Mouse (Mus musculus) heart, postnatal 4 days (tissue): ENCODE data around the gene Eaf2. TPM values are rescaled to one million over a fixed set of nuclear protein-coding genes. Genes with fewer than 3 reads are reported as not detected.

Experiments used
- DNase-seq: peaks from one replicate; pipeline ENCODE4 v3.0.0; 2021
- total RNA-seq, 2 experiments: library from RNA; stranded (reverse); gene quantifications; 2 replicates each; pipeline ENCODE4 v1.2.3; 2021

Gene Eaf2
- total RNA-seq, 2 experiments from 2014 or later: 1.1 to 1.5 TPM

DNA sequence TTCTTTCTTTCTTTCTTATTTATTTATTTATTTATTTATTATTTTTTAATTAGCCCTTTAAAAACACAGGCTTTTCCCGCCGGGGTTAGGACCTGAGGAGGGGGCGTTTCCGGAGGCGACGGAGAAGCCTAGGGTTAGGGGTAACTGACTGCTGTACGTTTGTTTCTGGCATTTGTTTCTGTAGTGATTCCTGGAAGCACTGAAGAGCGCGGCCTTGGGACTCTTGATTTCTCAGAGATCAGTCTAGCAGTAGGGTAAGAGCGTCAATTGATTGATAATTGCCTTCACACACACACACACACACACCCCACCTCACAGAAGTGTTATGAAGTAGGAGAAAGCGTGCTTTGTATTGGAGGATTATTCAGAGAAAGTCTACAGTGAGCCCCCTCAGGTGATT is 46.0 kb downstream of the Eaf2 start:
- DNase-seq: no peak

DNA sequence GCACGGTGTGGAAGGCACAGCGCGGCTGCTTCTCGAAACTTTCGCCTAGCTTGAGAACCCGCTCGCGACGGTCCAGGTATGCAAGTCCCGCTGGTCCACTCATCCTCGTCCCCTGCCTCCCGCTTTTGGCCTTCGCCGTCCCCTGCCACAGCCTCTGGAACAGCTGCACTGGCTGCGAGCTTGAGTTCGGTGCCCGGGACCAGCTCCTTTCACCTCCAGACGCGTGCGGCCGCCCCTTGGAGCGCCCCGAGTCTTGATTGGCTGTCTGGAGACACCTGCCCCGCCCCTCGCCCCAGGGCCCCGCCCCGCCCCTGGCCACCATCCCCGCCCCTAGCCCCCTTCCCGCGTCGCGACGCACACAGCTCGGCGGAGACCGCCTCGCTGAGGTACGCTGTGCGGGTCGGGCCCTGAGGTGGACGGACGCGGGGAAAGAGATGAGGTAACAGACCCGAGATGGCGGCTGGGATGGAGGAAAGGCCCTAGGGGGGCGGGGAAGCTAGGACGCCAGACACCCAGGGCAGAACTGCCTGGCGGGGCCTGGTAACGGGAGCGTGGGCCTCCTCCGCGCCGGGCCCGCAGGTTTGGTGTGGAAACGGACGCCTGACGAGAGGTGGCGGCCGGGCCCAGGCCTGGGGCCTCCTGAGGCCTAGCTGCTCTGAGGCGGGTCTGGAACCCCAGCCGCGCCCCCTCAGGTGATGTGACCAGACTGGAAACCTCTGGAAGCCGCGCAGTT is 46.6 kb downstream of the Eaf2 start, which contains the start of gene Iqcb1:
Iqcb1 (plus strand) TSS at position 332 of the 733 bp plus-strand sequence.
- peak; percentile 83 for DNase-seq

DNA sequence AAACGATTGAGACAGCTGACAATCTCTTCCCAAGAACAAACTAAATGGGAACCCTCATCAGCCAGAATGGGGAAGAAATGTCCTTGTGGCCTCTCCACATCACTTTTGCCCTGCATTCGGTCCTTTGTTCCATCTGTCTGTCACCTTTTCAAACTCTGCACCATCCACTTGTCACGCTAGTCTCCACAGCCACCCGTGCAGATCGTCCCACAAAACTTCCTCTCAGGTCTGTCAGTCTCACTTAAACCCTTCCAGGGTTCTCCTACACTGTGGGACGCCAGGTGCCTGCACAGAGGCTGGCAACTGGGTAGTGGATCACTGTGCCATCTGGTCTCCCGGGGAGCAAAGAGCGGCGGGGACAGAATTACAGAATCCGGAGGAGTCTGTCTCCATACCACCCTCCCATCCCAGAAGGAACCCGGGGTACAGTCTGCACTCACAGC is 47.2 kb downstream of the Eaf2 start:
- DNase-seq: no peak

DNA sequence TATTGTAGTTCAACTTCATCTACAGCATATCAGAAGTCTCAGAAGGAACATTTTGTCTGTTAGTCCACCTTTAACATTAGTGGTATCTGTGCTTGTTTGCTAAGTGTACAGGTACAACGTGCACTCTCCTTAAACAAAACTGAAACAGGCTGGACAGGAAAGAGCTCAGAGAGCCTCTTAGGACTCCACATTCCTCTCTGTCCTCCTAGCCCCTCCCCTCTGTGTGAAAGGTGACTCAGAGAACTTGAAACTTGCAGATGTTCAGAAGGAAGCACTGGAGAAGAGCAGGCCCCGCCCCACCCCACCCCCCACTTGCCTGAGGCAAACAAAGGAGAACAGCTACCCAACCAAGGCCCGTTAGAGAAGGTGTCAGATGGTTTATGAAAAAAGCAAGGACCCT is 53.3 kb downstream of the Eaf2 start:
- DNase-seq: no peak

DNA sequence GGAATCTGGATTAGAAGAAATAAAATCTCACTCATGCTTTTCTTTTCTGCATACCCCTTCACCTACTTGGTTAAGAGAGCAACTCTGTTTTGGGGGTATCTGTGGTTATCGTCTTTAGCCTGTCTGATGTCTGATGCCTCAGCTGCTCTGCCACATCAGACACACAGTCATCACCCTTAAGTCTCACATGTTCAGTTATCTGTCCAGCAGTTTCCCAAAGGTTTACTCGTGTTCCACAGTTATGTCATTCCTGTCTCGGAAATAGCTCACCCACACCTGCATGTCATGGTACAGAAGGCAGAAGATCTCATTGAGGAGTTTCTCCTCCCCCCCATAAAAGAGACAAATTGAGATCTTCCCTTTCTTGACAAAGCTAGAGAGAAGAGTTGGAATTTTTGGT is 54.1 kb downstream of the Eaf2 start:
- DNase-seq: no peak

DNA sequence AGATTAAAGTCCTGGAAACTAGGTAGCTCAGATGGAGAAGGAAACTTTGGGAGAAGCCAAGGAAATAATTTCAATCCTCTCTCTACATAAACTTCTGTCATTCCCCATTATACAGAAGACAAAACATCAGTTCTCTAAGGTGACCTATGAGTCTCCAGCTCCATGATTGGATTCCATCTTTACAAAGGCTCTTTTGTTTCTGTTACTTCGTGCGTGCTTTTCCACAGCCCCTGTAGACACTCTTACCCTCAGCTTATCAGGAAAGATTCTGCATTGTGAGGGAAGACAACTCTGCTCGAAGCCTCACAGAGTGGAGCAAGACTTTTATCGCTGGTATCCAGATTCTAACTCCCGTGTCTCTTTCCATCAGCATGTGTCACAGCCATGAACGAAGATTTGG is 54.8 kb downstream of the Eaf2 start:
- DNase-seq: no peak

DNA sequence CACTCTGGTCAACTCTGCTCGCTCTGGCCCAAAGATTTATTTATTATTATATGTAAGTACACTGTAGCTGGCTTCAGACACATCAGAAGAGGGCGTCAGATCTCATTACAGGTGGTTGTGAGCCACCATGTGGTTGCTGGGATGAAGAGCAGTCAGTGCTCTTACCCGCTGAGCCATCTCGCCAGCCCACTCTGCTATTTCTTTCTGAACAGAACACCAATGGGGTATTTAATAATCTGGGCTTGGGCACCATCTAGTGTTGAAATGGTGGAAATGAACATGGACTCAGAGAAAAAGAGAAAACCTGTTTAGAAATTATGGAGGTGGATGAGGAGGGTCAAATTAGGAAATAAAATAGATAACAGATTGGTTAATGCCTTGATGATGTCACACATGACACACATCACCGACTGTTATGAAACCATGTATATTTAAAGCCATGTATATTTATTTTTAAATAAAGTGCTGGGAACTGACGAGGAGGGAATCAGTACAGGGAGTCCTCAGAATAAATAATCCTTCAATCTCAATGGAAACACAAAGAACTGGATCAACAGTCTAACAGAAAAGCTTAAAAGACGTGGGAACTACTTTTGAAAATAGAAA is 57.4 kb downstream of the Eaf2 start:
- DNase-seq: peak; percentile 77

DNA sequence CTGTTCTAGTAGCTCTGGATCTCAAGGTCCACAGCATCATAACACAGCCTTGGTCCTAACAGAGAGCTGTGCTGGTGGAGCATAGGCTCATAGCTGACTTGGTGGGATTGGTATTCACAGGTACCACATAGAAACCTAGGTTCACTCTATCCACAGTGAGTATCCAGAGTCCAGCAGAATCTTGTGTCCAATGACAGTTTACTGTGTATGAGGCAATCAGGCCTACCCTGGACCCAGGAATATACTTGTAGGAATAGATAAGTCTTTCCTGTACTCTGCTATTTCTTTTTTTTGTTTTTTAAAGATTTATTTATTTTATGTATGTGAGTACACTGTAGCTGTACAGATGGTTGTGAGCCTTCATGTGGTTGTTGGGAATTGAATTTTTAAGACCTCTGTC is 57.9 kb downstream of the Eaf2 start:
- no peak for DNase-seq

DNA sequence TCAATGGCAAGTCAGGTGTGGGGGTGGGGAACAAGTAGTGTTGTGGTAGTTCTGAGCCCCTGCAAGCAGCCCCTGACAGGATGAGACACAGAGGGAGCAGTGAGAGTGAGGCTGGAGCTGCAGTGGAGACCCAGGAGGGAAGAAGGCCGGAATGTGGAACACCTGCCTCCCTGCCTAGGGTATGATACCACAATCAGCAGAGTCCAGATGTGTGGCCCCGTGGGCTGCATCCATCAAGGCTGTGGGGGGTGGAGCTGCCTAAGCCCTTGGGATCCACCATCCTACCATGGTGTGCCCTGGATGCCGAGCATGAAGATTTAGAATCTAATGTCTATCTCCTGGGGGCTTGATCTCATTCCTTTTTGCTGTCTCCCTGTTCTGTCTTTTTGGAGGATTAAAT is 61.1 kb downstream of the Eaf2 start:
- DNase-seq: no peak

DNA sequence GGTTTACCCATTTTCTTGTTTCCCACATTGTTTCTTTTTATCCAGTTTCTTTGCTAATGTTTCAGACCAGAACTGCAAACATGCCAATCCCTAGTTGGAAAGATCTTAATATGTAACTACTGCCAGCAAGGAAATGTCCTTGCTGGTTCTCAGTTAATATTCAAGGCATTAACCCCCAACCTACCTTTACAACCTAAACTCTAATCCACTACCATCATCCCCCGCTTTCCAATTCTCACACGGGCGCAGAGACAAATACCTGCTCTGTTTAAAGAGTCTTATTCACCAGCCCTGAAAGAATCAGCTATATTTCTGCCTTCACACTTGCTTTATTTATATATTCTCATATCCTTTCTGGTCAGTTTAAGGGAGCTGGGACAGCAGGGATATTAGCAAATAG is 66.2 kb downstream of the Eaf2 start:
- no peak for DNase-seq

DNA sequence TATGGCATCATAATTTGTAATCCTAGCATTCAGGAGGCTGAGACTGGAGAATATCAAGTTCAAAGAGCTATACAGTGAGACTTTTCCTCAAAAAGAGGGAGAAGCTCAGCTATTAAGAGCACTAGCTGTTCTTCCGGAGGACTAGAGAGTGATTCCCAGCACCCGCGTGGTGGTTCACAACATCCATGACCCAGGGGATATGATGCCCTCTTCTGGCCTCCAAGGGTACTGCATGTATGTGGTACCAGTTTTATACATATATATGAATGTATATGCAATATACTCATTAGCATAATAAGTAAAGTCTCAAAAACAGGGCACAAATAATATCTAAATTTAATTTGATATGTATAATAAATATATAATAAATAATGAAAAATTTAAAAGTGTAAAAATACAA is 72.4 kb downstream of the Eaf2 start:
- DNase-seq: no peak

DNA sequence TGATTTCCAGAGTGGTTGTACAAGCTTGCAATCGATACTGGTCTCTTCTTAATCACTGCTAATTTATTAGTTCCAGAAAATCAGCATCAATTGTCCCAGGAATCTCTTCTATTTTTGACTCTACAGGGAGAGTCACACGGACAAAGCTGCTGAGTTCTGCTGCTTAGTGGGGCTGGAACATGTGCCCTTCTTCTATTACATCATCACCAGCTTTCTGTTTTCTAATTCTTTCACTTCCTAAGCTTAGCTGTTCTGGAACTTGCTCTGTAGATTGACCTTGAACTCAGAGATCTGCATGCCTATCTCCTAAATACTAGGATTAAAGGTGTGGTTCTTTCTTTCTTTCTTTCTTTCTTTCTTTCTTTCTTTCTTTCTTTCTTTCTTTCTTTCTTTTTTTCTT is 76.5 kb downstream of the Eaf2 start:
- no peak for DNase-seq

DNA sequence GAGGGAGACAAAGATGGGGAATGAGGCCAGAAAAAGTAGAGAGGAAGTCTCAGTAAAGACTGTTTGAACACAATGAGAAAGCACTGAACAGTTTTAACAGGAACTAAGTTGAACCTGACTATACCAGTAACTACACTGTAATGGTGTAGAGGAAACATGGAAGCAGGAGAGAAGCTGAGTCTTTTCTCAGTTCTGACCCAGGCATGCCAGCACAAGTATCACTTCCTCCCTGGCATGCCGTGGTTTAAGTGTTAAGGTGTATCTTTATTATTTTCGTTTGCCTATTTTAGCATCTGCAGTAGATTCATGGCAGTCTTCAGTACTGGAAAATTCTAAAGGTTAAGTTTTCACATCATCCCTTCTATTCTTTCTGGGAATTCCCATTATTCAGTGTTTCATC is 79.8 kb downstream of the Eaf2 start:
- DNase-seq: no peak

DNA sequence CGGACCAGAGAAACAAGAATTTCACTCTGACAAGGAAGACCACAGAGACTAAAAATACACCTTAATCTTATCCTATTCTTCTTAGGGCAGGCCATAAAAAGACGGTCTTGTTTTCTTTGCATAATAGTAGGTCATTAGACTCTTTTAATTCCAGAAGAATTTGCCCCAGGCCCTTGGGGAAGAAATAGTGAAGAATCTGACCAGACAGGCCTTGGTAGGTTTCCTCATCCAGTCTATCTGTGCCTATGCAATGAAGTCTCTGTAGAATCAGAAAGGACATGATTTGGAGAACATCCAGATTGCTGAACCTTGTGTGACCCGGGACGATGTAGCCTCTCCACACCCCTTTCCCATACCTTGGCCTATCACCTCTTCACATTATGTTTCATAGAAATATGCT is 84.6 kb downstream of the Eaf2 start:
- no peak for DNase-seq

DNA sequence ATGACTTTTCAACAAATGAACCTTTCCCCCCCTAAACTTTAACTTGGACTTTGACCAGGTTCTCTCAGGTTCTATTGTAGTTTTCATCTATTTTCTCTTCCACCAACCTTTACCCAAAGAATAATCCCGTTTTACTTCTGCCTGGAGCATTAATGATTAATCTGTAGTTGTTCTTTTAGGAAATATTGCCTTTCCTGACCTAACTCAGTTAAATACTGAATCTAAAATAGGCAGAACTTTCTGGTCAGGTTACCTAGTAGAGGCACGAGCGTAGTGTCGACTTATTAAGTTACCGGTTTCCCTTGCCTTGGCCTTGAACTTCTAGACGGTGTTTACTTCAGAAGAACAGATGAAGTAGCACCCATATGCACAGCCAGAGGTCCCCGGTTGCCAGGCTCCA is 88.3 kb downstream of the Eaf2 start:
- DNase-seq: no peak

DNA sequence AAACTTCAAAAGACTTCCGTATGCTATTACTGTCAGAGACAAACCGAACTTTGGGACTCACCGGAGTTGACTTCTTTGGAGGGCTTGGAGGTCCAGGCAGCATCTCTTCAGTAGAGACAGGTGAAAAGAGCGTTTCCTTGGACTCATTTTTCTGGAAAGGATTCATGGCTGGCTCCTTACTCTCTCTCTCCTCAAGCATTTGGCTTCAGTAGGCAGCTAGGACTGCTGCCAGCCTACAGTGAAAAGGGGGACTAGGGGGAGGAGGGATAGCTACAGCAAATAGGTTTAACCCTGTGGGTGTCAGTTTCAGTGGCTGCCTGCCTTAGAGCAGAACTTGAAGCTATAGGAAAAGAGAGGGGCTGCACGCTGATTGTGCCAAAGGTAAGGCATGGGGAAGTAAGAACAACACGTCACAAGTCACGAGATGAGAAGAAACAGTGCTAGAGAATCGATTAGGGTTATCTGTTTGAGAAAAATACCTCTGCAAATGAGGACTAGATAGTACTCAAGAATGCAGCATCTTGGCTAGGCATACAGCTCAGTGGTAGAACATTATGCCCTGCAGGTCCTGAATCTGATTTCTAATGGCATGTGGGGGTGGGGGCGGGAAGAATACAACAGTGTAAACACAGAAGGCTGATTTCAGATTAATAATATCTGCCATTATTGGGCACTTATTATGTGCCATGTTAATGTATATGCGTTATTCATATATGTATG is 90.0 kb downstream of the Eaf2 start, which contains the start of gene Slc15a2:
Slc15a2 (minus strand) TSS at position 369 of the 720 bp plus-strand sequence.
- peak; percentile 22 for DNase-seq

DNA sequence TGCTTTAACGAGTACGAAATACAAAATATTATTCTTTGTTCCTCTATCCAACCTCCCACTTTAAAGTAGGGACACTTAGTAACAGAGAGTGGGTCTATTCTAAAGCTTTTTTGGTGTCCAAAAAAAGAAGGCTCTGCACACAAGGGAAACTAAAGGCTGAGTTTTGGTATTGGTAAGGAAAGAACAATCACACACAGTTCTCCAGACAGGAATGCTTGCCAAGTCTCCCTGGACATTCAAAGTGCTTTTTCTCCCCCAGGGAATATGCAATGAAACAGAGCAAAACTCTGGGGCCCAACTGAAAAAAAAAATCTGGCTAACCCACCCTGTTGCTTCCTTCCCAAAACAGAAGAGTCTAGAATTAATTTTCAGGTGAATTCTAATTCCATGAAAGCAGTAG is 90.7 kb downstream of the Eaf2 start:
- no peak for DNase-seq

DNA sequence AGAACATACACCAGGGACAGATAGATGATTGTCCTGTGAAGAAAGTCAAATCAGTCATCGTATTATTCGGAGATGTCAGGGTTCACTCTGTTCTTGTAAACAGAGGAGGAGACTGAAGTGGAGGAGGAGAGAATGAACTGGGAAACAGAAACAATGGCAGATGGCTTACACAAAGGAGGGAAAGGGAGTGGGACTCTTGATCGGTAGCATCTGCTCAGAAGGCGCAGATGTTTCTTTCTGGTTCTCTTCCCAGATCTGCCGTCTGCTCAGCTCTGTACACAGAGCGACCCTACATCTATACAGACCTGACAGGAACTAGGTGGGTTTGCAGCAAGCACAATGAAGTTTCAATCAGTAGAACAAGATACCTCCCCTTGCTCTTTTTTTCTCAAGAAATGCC is 99.1 kb downstream of the Eaf2 start:
- no peak for DNase-seq

DNA sequence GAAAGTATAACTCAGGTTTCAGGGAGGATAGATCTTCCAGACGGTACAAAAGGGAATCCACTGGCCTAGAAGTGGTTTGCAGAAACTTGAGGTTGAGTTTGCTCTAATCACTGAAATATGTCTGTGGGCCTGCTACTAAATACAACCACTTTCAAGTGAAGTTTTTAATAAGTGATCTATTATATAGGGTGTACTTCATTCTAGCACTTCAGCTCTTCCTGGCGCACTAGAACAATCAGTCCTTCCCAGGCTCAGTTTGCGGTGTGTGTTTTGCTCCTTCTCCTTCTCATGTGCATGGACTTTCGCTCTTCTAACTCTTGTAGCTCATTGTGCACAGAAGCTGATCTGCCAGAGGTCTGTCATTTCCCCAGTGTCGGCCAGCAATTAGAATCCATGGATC is 101.8 kb downstream of the Eaf2 start:
- no peak for DNase-seq

DNA sequence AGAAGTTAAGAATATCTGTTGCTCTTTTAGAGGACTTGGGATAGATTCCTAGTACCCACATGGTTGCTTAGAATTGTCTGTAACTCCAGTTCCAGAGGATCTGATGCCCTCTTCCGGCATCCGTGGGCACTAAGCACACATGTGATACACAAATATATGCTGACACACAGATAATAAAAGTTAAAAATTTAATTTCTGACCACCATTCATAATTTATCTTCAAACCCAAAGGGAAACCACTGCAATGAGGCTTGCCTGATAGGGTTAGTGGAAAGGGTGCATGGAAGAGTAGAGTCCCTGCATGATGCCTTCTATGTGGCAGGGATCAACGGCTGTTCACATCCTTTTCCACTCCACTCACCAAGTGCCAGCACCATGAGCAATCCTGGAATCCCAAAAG is 103.1 kb downstream of the Eaf2 start:
- DNase-seq: no peak

DNA sequence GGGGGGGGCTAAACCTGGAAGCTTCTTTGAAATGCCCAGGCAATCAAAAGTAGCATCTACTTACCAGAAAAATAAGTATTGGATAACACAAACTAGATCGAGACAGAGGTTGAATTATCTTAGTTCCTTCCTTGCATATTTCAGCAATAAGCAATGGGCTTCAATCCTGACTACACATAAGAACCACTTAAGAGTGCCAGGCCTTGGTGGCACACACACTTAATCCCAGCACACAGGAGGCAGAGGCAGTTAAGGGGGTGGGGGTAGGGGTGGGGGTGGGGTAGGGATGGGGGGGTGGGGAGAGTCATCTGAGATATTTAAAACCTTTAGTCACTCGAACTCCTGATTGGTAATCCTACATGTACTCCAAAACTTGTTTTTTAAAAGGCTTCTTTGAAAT is 103.6 kb downstream of the Eaf2 start:
- DNase-seq: no peak

DNA sequence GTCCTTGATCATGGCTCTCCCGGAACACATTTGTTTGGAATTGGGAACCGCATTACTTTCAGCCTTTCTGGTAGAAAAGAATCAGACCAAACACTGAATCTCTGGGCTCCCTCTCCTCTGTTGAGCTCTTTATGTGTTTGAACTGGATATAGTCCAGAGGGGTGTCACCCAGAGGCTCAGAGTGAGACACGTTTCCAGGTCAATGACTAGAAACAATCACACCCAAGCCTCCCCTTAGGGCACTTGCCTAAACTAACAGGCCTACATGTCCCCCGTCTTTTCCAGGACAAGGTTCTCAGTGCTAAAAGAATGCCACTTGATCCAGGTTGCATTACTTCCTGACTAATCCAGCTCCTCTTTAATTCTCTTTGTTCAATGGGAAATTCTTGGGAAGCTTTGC is 104.0 kb downstream of the Eaf2 start:
- DNase-seq: no peak

DNA sequence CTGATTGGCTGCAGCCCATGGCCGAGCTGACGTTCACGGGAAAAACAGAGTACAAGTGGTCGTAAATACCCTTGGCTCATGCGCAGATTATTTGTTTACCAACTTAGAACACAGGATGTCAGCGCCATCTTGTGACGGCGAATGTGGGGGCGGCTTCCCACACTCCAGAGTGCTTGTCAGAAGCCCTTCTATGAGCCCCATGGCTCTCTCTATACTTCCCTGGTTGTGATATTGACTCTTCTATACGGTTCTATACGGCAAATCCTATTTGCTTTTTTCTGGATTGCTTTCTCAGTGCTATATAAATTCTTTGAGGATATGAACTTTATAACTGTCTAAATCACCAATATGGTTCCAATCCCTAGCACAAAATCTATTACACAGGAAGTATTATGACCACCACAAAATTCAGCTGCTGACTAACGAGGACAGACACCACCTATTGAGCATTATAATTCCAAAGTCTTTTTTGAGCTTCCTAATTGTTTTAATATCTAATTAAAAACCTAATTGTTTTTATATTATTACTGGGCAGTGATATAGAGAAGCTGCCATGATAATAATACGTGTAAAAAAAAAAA is 104.5 kb downstream of the Eaf2 start:
- DNase-seq: no peak
